Mouse (Mus musculus) myocyte (in vitro differentiated cells): Measurements from ENCODE around the gene Camk1d. TPM values are rescaled to one million over a fixed set of nuclear protein-coding genes. Genes with fewer than 3 reads are reported as not detected.

Source experiments
- H3K27me3 ChIP-seq: one replicate; pipeline ENCODE4 v1.6.1; 2011; ENCODE audit not compliant: control insufficient read depth, insufficient read depth, insufficient read length
- H3K36me3 ChIP-seq: one replicate; pipeline ENCODE4 v1.6.1; 2011; ENCODE audit not compliant: control insufficient read depth, insufficient read depth
- H3K4me2 ChIP-seq: one replicate; pipeline ENCODE4 v1.6.1; 2011; ENCODE audit warnings: low read depth, control low read depth
- H3K4me3 ChIP-seq: one replicate; pipeline ENCODE4 v1.5.1; 2011; ENCODE audit warnings: mild to moderate bottlenecking, control low read depth, moderate library complexity
- H3K79me2 ChIP-seq: one replicate; pipeline ENCODE4 v1.6.1; 2011; ENCODE audit not compliant: control insufficient read depth, insufficient read depth
- H3ac ChIP-seq: one replicate; pipeline ENCODE4 v1.6.1; 2011; ENCODE audit not compliant: control insufficient read depth, insufficient read length
- CEBPB ChIP-seq: IDR thresholded peaks from 2 replicates; pipeline ENCODE4 v1.6.1; 2011; ENCODE audit warnings: mild to moderate bottlenecking, moderate library complexity; ENCODE audit not compliant: poor library complexity, insufficient read depth, severe bottlenecking
- E2F4 ChIP-seq: IDR thresholded peaks from one replicate; pipeline ENCODE4 v1.6.1; 2011; ENCODE audit warnings: mild to moderate bottlenecking, control low read depth, moderate library complexity; ENCODE audit not compliant: insufficient read depth
- MAX ChIP-seq: IDR thresholded peaks from one replicate; pipeline ENCODE4 v1.6.1; 2011; ENCODE audit warnings: low read depth, mild to moderate bottlenecking, control low read depth
- MYOD1 ChIP-seq, 3 experiments: IDR thresholded peaks; one replicate each; pipeline ENCODE4 v1.6.1; 2011; ENCODE audit warnings: control low read depth in 2 of 3, low read depth in 2 of 3, mild to moderate bottlenecking in 2 of 3, moderate library complexity in 1 of 3; ENCODE audit not compliant: insufficient read length in 2 of 3, control insufficient read depth in 1 of 3
- MYOG ChIP-seq, 3 experiments: IDR thresholded peaks; one replicate each; pipeline ENCODE4 v1.6.1; 2011; ENCODE audit warnings: control low read depth in 2 of 3, low read depth in 2 of 3, mild to moderate bottlenecking in 2 of 3; ENCODE audit not compliant: insufficient read length in 2 of 3, control insufficient read depth in 1 of 3, insufficient read depth in 1 of 3
- POLR2A ChIP-seq: IDR thresholded peaks from one replicate; pipeline ENCODE4 v1.6.1; 2011; ENCODE audit warnings: low read depth, mild to moderate bottlenecking, control low read depth, moderate library complexity; ENCODE audit not compliant: insufficient read length
- POLR2AphosphoS2 ChIP-seq: IDR thresholded peaks from one replicate; pipeline ENCODE4 v1.6.1; 2011; ENCODE audit warnings: low read depth, control low read depth; ENCODE audit not compliant: insufficient read length
- REST ChIP-seq: IDR thresholded peaks from one replicate; pipeline ENCODE4 v1.6.1; 2011; ENCODE audit warnings: mild to moderate bottlenecking, control low read depth, moderate library complexity; ENCODE audit not compliant: insufficient read depth, insufficient read length
- SRF ChIP-seq: IDR thresholded peaks from one replicate; pipeline ENCODE4 v1.6.1; 2011; ENCODE audit warnings: low read depth; ENCODE audit not compliant: control insufficient read depth, insufficient read length
- TCF12 ChIP-seq: IDR thresholded peaks from one replicate; pipeline ENCODE4 v1.6.1; 2011; ENCODE audit warnings: mild to moderate bottlenecking, control low read depth; ENCODE audit not compliant: poor library complexity, insufficient read depth, severe bottlenecking
- TCF3 ChIP-seq: IDR thresholded peaks from one replicate; pipeline ENCODE4 v1.6.1; 2011; ENCODE audit warnings: low read depth, control low read depth; ENCODE audit not compliant: insufficient read length
- USF1 ChIP-seq: IDR thresholded peaks from one replicate; pipeline ENCODE4 v1.6.1; 2011; ENCODE audit warnings: low read depth, mild to moderate bottlenecking, control low read depth, moderate library complexity
- polyA plus RNA-seq: library from polyadenylated mRNA; unstranded; fragments of >200 nt; fragmentation: generic; extraction: Trizol; gene quantifications from one replicate; pipeline ENCODE4 v1.2.1, GENCODE M21; 2012; ENCODE audit warnings: missing spikeins

Gene Camk1d
- polyA plus RNA-seq, 1 experiment: 1.1 TPM

- Histone ChIP-seq H3K4me2 (no peak overlapping the region), H3K79me2 (no peaks in the 10 kb centered on the region), H3K27me3 (no peaks in the 10 kb centered on the region), H3K4me3 (no peak overlapping the region), H3ac (no peak overlapping the region), H3K36me3 (no peaks in the 10 kb centered on the region)
- TF ChIP-seq POLR2A (no peak), REST (no peak), CEBPB (no peak), MYOD1 (IDR thresholded peaks at IDR 0.05; ENCODE audit: control insufficient read depth in 1 of 3, insufficient read length in 2 of 3, low read depth in 2 of 3) (no peak), E2F4 (no peak)
Measured at GRCm38 (mm10) chr2:5426110-5426509, 288.2 kb downstream of the Camk1d start.

DNA sequence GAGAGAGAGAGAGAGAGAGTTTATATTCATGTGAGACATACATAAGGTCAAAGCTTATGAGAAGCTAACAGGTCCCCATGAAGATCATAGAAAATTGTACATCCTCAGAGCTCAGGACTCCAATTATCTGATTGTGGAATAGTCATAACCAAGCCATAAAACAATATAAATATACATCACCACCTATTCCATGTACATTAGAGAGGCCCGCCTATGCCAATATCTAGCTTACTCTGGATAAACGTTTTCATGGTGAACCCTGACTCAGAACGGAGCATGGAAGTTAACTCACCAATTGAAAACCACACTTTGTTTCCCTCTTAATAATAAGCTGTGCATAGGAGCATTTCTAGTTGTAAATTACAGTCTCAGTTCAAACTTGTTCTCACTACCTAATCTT, 288.7 kb downstream of the Camk1d start:
- Histone ChIP-seq H3K36me3 (no peaks in the 10 kb centered on the region), H3K4me3 (no peak overlapping the region), H3K79me2 (no peaks in the 10 kb centered on the region), H3ac (no peak overlapping the region), H3K4me2 (no peak overlapping the region), H3K27me3 (no peaks in the 10 kb centered on the region)
- TF ChIP-seq MYOD1 (IDR thresholded peaks at IDR 0.05; ENCODE audit: control insufficient read depth in 1 of 3, insufficient read length in 2 of 3, low read depth in 2 of 3) (no peak), SRF (no peak), E2F4 (no peak), POLR2A (no peak), REST (no peak), POLR2AphosphoS2 (no peak), MAX (no peak), CEBPB (no peak), MYOG (IDR thresholded peaks at IDR 0.05; ENCODE audit: control insufficient read depth in 1 of 3, insufficient read depth in 1 of 3, insufficient read length in 2 of 3, low read depth in 2 of 3) (no peak), USF1 (no peak), TCF3 (no peak)

GRCm38 (mm10) chr2:5420621-5421196, 293.6 kb downstream of the Camk1d start:
- no peaks in the 10 kb centered on the region for H3K79me2 ChIP-seq
- no peak overlapping the region for H3K4me2 ChIP-seq
- H3K4me3 ChIP-seq: no peak overlapping the region
- no peak overlapping the region for H3ac ChIP-seq
- TF ChIP-seq MAX (no peak), MYOD1 (IDR thresholded peaks at IDR 0.05; ENCODE audit: control insufficient read depth in 1 of 3, insufficient read length in 2 of 3, low read depth in 2 of 3) (no peak), USF1 (no peak), SRF (no peak), TCF3 (no peak), REST (no peak), POLR2A (no peak), MYOG (IDR thresholded peaks at IDR 0.05; ENCODE audit: control insufficient read depth in 1 of 3, insufficient read depth in 1 of 3, insufficient read length in 2 of 3, low read depth in 2 of 3) (no peak), POLR2AphosphoS2 (no peak), TCF12 (no peak), CEBPB (no peak), E2F4 (no peak)
- no peaks in the 10 kb centered on the region for H3K36me3 ChIP-seq
- no peaks in the 10 kb centered on the region for H3K27me3 ChIP-seq

GRCm38 (mm10) chr2:5418802-5419201, 295.5 kb downstream of the Camk1d start:
- H3K4me3 ChIP-seq: no peak overlapping the region
- no peak overlapping the region for H3ac ChIP-seq
- TF ChIP-seq MYOG (IDR thresholded peaks at IDR 0.05; ENCODE audit: control insufficient read depth in 1 of 3, insufficient read depth in 1 of 3, insufficient read length in 2 of 3, low read depth in 2 of 3): no peak
- no peak for TF ChIP-seq SRF
- H3K79me2 ChIP-seq: no peaks in the 10 kb centered on the region
- no peaks in the 10 kb centered on the region for H3K27me3 ChIP-seq
- H3K4me2 ChIP-seq: no peak overlapping the region
- no peaks in the 10 kb centered on the region for H3K36me3 ChIP-seq

GRCm38 (mm10) chr2:5417158-5418032, 296.9 kb downstream of the Camk1d start:
- Histone ChIP-seq H3ac (no peak overlapping the region), H3K36me3 (no peaks in the 10 kb centered on the region)

More at GRCm38 (mm10) chr2:5417158-5418032, 296.9 kb downstream of the Camk1d start:
- Histone ChIP-seq H3K4me2 (no peak overlapping the region), H3K79me2 (no peaks in the 10 kb centered on the region), H3K27me3 (no peaks in the 10 kb centered on the region), H3K4me3 (no peak overlapping the region)
- TF ChIP-seq CEBPB (no peak), TCF3 (no peak), TCF12 (no peak)
